Mouse (Mus musculus) frontal cortex, postnatal 36 days (tissue): ENCODE data around the gene Tpi1.
"Not testable (repeated sequence)": the region's sequence is repeated elsewhere in the genome, so short reads cannot be mapped to it uniquely, and the experiment has no call there.

ENCODE experiments used
- DNase-seq, 2 experiments: peaks; one replicate each; pipeline ENCODE4 v3.0.0; 2022; ENCODE audit warnings: low spot score in 2 of 2

Tpi1 gene

GRCm38 (mm10) chr6:124809052-124809774, 4.9 kb downstream of the Tpi1 start:
- peak in 1 of 2 experiments; percentile 71 for DNase-seq

- DNase-seq, result no peak
Measured at GRCm38 (mm10) chr6:124808358-124809012, 5.6 kb downstream of the Tpi1 start, which contains the start of gene Spsb2. Gene Spsb2 (plus strand): TSS chr6:124808661.

- DNase-seq, result no peak
Measured at GRCm38 (mm10) chr6:124807986-124808357, 6.1 kb downstream of the Tpi1 start.

GRCm38 (mm10) chr6:124807366-124807765, 6.7 kb downstream of the Tpi1 start:
- no peak for DNase-seq

- no peak for DNase-seq
Measured at GRCm38 (mm10) chr6:124806446-124807140, 7.5 kb downstream of the Tpi1 start.

GRCm38 (mm10) chr6:124805341-124806321, 8.5 kb downstream of the Tpi1 start:
- peak; percentile 94 to 97 for DNase-seq

- no peak for DNase-seq
Measured at GRCm38 (mm10) chr6:124804341-124804740, 9.8 kb downstream of the Tpi1 start.

GRCm38 (mm10) chr6:124803691-124804090, 10.4 kb downstream of the Tpi1 start:
- DNase-seq, result not testable (repeated sequence)

GRCm38 (mm10) chr6:124803061-124803460, 11.0 kb downstream of the Tpi1 start:
- no peak for DNase-seq

- not testable (repeated sequence) for DNase-seq
Measured at GRCm38 (mm10) chr6:124802400-124802799, 11.7 kb downstream of the Tpi1 start.

GRCm38 (mm10) chr6:124796200-124796599, 17.9 kb downstream of the Tpi1 start:
- no peak for DNase-seq

GRCm38 (mm10) chr6:124795781-124796180, 18.3 kb downstream of the Tpi1 start:
- no peak for DNase-seq

GRCm38 (mm10) chr6:124791911-124792310, 22.2 kb downstream of the Tpi1 start:
- DNase-seq, result no peak

GRCm38 (mm10) chr6:124790121-124790520, 24.0 kb downstream of the Tpi1 start:
- no peak for DNase-seq

- DNase-seq, result no peak
Measured at GRCm38 (mm10) chr6:124789519-124789918, 24.6 kb downstream of the Tpi1 start.

- DNase-seq, result no peak
Measured at GRCm38 (mm10) chr6:124787722-124788121, 26.4 kb downstream of the Tpi1 start.

- DNase-seq, result no peak
Measured at GRCm38 (mm10) chr6:124786756-124787420, 27.2 kb downstream of the Tpi1 start.

GRCm38 (mm10) chr6:124782436-124782835, 31.7 kb downstream of the Tpi1 start:
- DNase-seq, result no peak

GRCm38 (mm10) chr6:124780917-124781316, 33.2 kb downstream of the Tpi1 start:
- DNase-seq, result peak in 1 of 2 experiments; percentile 26

- no peak for DNase-seq
Measured at GRCm38 (mm10) chr6:124779984-124780416, 34.1 kb downstream of the Tpi1 start.
